Mouse (Mus musculus) forelimb bud, embryonic 11.5 days (tissue): ENCODE measurements at regions not wholly inside any gene's neighbourhood (a gene's known extent, or its start where the extent isn't known, plus 50 kb on each side); places are given as distances from the start of the nearest gene placed in this dataset.

Experiments used
- DNase-seq: peaks from one replicate; pipeline ENCODE4 v3.0.0-alpha.2; 2012; ENCODE audit warnings: low read depth, low spot score

DNA sequence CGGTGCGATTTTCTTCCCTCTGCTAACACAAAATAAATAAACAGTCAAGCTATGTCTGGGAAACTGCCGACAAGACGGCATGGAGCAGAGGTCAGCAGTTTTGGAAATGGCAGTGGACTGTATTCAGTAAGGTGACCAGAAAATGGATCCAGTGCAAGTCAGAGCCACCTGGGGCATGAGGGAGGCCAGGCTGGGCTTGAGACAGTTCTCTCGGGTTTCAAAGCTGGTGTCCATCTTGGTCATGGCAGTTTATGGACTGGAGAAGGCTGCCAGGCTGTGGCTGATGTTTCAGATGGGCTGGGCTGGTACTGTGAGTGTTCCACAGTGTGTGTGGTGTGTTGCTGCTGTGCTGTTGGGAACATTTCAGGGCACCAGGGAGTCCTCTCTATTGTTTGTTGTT, 143.6 kb downstream of the Dmrta2 start:
- no peak for DNase-seq

- peak; percentile 63 for DNase-seq
Measured at GRCm38 (mm10) chr4:110125067-110125784, 147.4 kb downstream of the Dmrta2 start.

DNA sequence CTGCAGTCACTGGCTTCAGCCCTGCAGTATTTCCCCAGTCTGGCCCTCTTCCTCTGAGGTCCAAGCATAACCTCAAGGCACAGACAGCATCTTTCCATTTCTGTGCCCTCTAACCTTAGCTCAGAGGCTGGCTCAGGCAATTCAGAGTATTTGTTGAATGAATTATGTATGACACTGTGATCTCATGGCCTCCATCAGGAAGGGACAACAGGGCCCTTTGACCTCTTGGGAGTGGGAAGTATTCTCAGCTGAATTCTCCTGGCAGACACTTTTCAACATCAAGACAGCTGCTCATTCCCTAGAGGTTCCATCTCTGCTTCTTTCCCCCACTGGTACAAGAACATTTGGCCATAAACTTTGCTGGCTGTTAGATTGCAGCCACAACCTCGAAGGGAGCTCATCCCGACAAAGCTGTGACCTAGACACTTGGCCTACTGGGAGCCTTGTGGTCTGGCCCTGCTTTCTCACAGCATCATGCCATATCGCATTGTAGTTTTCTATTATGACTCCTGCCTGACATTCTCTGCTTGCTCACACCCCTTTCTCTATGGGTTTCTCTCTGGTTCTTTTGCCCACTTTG, 150.2 kb downstream of the Dmrta2 start:
- DNase-seq = no peak

GRCm38 (mm10) chr4:110128918-110129317, 151.1 kb downstream of the Dmrta2 start:
- DNase-seq = peak; percentile 65

GRCm38 (mm10) chr4:110129518-110129917, 151.7 kb downstream of the Dmrta2 start:
- DNase-seq = no peak

DNA sequence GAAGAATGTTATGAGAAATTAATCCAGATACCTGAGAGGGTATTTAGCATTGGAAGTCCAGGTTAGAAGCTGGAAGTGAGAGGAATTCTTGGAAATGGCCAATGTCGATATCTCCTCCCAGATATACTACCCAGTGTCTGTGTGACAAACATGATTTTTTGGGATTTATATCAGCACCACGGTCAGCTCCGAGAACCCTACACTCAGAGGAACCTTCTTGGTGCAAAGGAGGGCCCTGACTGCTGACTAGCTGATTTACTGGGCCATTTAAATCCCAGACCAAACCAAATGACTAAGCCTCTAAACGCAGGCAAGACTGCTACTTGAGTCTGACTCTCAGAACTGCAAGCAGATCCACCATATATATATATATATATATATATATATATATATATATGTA, 154.2 kb downstream of the Dmrta2 start:
- peak; percentile 68 for DNase-seq

- DNase-seq = peak; percentile 78
Measured at GRCm38 (mm10) chr4:110134036-110134435, 156.2 kb downstream of the Dmrta2 start.

GRCm38 (mm10) chr4:110145229-110145628, 167.4 kb downstream of the Dmrta2 start:
- no peak for DNase-seq

- DNase-seq = no peak
Measured at GRCm38 (mm10) chr4:110152103-110152946, 174.5 kb downstream of the Dmrta2 start.
